10 mouse cellular contexts compared by ENCODE assay signal in genomic region chr1:25828071-25828755, GRCm38 (mm10). TPM values are rescaled to one million over a fixed set of nuclear protein-coding genes. Genes with fewer than 3 reads are reported as not detected.
DNase-seq lines count a peak whose midpoint lies in the region; ATAC-seq lines count a peak whose summit lies in the region.
"Had no signal": no experiment of that assay in that cellular context is flagged by ENCODE, and none has a peak within 500 bp of the region (broad histone marks: within the 10 kb centered on the region; RNA-seq: fewer than 3 reads in every experiment).

No protein-coding gene starts in this region.

- WGBS in forebrain, embryonic 11.5 days, result 73% methylated on average over 9 of the region's 9 CpGs
- WGBS in limb, embryonic 13.5 days, result 71% methylated on average over 9 of the region's 9 CpGs

- no peaks in the 10 kb centered on the region for H3K36me3 ChIP-seq in forebrain, embryonic 11.5 days (ENCODE audit: control insufficient read depth, insufficient read depth, low read length)
- H3K36me3 ChIP-seq in limb, embryonic 13.5 days, result no peaks in the 10 kb centered on the region

- ATAC-seq in forebrain, embryonic 11.5 days (replicated peaks; ENCODE audit: low FRiP score), result no peak
- no peak for ATAC-seq in limb, embryonic 13.5 days (ENCODE audit: low FRiP score, low read depth)
- ATAC-seq in activated CD4-positive, CD25-positive, alpha-beta regulatory T cell, adult 4 months, result no peak

- no peak overlapping the region for H3K27ac ChIP-seq in forebrain, embryonic 11.5 days (ENCODE audit: low read depth, low read length)
- no peak overlapping the region for H3K27ac ChIP-seq in limb, embryonic 13.5 days

- no peaks in the 10 kb centered on the region for H3K9me3 ChIP-seq in forebrain, embryonic 11.5 days (ENCODE audit: control insufficient read depth, low read length)
- no peaks in the 10 kb centered on the region for H3K9me3 ChIP-seq in limb, embryonic 13.5 days

- peak; percentile 26 to 45 for DNase-seq in left cerebral cortex, adult 18-20 months (ENCODE audit: low spot score in 2 of 2)
- DNase-seq in left cerebral cortex, adult 11 months (ENCODE audit: low spot score), result no peak
- no peak for DNase-seq in forebrain, embryonic 11.5 days (ENCODE audit: low spot score)
- peak; percentile 41 for DNase-seq in right cerebral cortex, postnatal 14 days
- no peak for DNase-seq in lung, postnatal 25 days (ENCODE audit: low spot score)
- DNase-seq in kidney, postnatal 10 days, result no peak
- DNase-seq: lung, postnatal 4 days had no signal

- H3K27me3 ChIP-seq in forebrain, embryonic 11.5 days (ENCODE audit: control insufficient read depth, insufficient read depth, low read length), result no peaks in the 10 kb centered on the region
- peaks cover 55% of the 10 kb centered on the region for H3K27me3 ChIP-seq in limb, embryonic 13.5 days
- H3K27me3 ChIP-seq: CH12.LX had no signal

- no peak overlapping the region; the same call in 1 of the 2 replicates for H3K9ac ChIP-seq in forebrain, embryonic 11.5 days (ENCODE audit: low read length)
- no peak overlapping the region for H3K9ac ChIP-seq in limb, embryonic 13.5 days

- H3K4me1 ChIP-seq in forebrain, embryonic 11.5 days (replicated peaks; ENCODE audit: control insufficient read depth, insufficient read depth, low read length), result peaks cover 5% of the 10 kb centered on the region; the same call in 1 of the 2 replicates
- H3K4me1 ChIP-seq in limb, embryonic 13.5 days, result peaks cover 7% of the 10 kb centered on the region

- peak overlapping the region; percentile 58 for H3K4me3 ChIP-seq in forebrain, embryonic 11.5 days (ENCODE audit: low read depth, low read length)
- H3K4me3 ChIP-seq in limb, embryonic 13.5 days, result peak overlapping the region; percentile 60; the same call in 1 of the 2 replicates

- peak overlapping the region; percentile 68; the same call in 1 of the 2 replicates for H3K4me2 ChIP-seq in forebrain, embryonic 11.5 days (ENCODE audit: low read depth, low read length, severe bottlenecking)
- H3K4me2 ChIP-seq in limb, embryonic 13.5 days (replicated peaks), result peak overlapping the region; percentile 82

RNA-seq across cellular contexts. Expression of gene Adgrb3, which starts 1.3 kb away (rescaled TPM):
- 10 to 100 TPM; 91.4 to 92.2 TPM for total RNA-seq in left cerebral cortex, adult 18-20 months (2021)
- polyA plus RNA-seq in forebrain, embryonic 11.5 days (2014; fragmentation: Nextera tagmentation; extraction: Ambion mirVana), result 9.3 and 9.5 TPM in 2 replicates
- 1.2 and 1.5 TPM in 2 replicates for polyA plus RNA-seq in limb, embryonic 13.5 days (2015; fragmentation: Nextera tagmentation; extraction: Ambion mirVana)
- polyA plus RNA-seq in activated CD4-positive, CD25-positive, alpha-beta regulatory T cell, adult 4 months (2017; shearing (Covaris generic)), result under 1 TPM in 1 of 2 experiments, not detected in 1; 0.12 TPM
- total RNA-seq: CH12.LX had no signal

Comparison
In these comparisons a context has a peak if more than half of its experiments do, and no peak if none do; other contexts are left out.
1. DNase-seq: peak in left cerebral cortex, adult 18-20 months (2 of 2) and right cerebral cortex, postnatal 14 days (single experiment); none in left cerebral cortex, adult 11 months (single experiment), forebrain, embryonic 11.5 days (single experiment), lung, postnatal 25 days (single experiment) and kidney, postnatal 10 days (single experiment).